Mouse (Mus musculus): ENCODE results near the gene Ncoa5.

Gene Ncoa5

DNA sequence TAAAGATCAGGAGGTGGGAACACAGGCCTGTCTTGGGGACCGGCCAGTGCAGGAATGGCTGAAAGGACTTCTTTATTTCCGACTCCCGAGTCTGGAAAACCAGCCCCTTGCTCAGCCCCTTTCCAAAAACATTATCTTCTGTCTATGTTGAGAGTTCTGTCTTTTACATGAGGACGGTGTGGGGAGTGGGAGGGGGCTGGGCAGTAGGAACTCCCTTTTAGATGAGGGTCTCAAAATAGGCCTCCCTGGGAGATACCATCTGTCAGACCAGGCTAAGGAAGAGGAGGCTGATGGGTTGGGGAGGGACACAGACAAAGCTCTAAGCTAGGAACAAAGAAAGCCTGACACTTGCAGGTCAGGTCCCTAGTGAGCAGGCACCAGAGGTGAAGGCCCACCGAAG is 14.4 kb upstream of the Ncoa5 start:
- no peak for DNase-seq (ENCODE audit: low read depth, low spot score)

DNA sequence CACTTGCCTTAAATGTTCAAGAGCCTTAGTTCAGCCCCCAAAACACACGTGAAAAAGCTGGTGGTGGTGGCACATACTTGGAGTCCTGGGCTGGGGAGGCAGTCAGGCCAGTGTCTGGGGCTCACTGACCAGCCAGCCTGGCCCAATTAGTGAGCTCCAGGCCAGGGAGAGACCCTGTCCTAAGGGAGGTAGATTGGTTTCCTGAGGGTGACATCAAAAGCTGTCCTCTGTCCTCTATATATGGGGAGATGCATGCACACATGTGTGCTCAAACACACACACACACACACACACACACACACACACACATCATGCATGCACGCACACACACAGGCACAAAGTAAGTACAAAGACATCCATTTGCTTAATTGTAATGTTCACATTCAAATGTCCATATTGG is 9.1 kb upstream of the Ncoa5 start:
- no peak for DNase-seq (ENCODE audit: low read depth, low spot score)

DNA sequence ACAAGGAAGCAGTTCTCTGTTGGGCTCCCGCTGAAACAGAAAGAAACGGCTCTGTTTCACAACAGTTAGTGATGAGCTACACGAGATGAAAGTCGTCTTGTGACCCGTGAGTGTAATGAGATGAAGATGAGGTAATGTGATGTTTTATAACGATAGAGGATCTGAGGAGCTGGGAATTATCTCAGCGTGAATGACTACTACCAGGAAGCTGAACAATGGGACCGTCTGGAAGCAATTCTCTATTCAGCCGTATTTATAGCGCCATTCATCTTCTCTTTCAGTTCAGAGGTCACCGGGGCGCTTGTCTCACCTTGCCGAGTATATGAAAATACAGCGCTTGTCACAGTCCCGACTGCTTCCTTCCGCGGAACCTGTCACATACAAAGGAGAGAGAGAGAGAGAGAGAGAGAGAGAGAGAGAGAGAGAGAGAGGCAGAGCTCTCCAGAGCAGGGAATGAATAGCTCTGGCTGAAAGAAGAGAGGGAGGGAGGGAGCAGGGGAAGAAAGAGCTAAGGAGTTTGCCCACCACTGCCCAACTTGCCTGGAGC is 8.5 kb upstream of the Ncoa5 start:
- no peak for DNase-seq (ENCODE audit: low read depth, low spot score)

DNA sequence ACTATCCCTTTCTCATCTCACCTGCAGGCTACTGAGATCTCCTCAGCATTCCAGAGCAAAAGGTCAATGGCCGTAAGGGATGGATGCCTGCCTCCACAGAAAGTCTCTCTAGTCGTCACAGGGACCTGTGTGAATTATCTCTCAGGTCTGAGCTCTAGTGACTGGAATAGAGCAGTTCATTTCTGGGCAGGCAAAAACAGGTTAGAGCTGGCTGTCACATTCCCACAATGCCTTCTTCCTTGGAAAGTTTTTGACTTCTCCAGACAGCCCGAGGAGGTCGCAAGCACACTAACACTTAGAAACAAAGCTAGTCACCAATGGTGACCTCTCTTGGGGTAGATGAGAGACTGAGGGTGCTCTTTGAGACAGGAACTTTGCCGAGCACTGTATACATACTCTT is 7.5 kb upstream of the Ncoa5 start:
- DNase-seq (ENCODE audit: low read depth, low spot score) = peak; percentile 58

DNA sequence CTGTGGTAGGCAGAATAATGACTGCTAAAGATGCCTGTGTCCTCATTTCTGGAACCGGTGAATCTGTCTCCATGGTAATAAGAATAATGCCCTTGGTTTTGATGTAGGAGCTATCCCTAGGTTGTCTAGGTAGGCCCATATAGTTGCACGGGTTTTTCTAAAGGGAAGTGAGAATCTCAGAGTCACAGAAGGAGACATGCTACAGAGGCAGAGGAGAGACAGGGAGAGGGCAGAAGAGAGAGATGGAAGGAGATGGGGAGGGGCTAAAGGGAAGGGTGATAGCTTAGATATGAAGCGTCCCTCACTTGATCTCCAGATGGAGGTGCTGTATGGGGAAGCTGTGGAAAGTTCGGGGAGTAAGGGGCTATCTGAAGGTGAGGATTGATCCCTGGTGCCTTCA is 2.7 kb upstream of the Ncoa5 start:
- no peak for DNase-seq (ENCODE audit: low read depth, low spot score)

DNA sequence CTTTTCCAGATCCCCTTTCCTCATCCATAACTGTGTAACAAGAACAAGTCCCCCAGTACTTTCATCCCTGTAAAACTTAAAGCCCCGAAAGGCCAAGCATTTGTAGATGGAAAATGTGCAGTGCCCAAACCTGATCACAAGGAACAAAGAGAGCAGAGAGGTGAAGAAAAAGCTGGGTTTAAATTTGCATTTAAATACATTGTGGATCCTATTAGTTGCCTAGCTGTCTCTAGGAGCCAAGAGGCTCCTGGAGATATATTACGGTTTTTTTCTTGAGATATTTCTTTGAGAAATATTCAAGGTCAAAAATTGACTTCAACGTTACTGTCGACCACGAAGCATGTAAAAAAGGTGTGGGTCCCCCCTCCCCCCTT is 378 bp upstream of the Ncoa5 start:
- DNase-seq (ENCODE audit: low read depth, low spot score) = no peak

DNA sequence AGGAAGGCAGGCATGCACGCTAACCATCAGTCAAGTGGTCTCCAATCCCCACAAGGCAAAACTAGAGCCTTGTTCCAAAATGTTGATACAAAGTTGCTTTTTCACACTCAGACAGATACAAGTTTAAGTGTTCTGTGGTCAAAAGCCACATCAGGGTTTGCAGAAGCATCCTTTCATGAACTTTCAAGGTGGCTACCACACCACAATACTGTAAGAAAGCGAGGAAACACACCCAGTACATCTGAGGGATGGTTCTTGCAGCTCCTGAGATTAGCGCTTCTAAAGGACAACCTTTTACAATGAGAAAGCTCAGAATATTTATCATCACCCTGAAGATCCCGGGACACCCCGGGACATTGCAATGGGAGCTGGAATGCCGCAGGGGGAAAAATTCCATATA is 1.4 kb downstream of the Ncoa5 start:
- DNase-seq (ENCODE audit: low read depth, low spot score) = no peak

DNA sequence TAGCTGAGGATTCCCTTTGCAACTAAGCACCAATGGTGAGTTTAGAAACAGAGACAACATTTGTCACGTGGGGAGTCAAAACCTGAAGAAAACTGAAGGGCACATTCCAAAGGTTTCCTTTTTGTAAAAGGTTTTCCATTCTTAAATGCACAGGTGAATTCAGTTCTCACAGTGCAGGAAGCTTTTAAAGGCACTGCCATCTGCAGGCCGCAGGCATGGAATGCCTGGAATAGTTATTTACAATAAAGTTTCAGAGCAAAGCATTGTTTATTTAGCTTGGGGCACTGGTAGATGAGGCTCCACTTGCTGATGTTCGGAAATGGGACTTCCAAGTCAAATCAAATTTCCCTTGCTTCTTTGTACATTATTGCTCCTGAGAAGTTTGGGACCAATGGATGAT is 2.1 kb downstream of the Ncoa5 start:
- DNase-seq (ENCODE audit: low read depth, low spot score) = no peak

DNA sequence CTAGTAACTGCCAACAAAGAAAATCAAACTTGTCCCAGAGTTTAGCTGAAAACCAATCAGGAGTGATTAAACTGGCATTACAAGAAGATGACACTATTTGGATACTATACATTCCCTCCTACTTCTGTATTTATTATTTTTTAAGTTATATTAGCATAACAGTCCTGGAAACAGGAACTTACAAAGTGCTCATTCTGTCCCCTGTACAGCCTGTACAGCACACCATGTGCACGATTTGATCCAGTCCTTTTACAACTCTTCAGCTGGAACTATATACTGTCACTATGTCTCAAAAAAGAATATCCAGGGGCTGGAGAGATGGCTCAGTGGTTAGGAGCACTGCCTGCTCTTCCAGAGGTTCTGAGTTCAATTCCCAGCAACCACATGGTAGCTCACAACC is 7.5 kb downstream of the Ncoa5 start:
- DNase-seq (ENCODE audit: low read depth, low spot score) = no peak

DNA sequence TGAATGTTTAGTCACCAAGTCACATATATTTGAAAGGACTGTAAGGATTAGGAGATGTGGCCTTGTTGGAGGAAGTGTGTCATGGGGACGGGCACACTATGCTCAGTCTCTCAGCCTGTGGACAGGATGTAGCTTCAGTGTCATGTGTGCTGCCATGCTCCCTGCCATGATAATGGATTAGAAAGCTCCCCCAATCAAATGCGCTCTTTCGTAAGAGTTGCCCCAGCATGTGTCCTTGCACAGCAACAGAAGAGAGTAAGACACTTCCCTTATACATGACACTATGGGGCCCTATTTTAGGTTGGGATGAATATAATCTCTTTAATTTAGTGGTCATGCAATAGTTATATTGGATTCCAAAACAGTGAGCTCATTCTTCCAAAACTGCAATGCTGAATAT is 14.2 kb downstream of the Ncoa5 start:
- no peak for DNase-seq (ENCODE audit: low read depth, low spot score)

DNA sequence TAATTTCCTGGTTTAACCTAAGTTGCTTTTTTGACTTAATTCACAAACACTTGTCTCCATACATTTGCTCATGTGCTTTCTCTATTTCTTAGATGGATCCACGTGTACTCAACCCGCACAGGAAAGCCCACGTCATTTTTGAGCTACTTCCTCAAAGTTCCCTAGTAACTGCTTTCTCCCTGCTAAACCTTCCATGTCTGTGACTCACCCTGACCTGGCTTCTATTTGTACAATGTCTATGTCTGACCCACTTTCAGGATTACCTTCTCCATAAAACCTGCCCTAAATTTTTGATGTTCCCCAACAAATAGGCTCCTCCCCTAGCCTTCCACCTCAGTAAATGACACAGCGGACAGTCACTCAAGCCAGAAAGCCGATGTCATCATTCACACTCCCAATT is 19.7 kb downstream of the Ncoa5 start:
- no peak for DNase-seq (ENCODE audit: low read depth, low spot score)

DNA sequence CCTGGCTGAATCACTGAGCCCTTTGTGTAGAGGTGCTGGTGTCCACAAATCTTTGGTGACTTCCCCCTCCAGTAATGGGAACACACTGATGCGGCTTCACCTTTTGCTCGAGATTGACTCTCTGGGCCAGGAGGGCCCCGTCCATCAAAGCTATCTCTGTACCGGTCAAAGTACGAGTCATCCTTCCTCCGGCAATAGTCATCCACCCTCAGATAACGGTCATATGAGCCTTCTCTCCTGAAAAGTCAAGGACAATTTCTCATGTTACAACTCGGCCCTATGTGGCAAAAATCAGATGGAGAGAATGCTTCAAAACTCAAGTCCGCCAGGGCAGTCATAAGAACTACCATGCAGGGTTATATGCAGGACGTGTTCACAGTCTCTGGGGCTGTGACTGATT is 24.3 kb downstream of the Ncoa5 start:
- DNase-seq (ENCODE audit: low read depth, low spot score) = no peak

DNA sequence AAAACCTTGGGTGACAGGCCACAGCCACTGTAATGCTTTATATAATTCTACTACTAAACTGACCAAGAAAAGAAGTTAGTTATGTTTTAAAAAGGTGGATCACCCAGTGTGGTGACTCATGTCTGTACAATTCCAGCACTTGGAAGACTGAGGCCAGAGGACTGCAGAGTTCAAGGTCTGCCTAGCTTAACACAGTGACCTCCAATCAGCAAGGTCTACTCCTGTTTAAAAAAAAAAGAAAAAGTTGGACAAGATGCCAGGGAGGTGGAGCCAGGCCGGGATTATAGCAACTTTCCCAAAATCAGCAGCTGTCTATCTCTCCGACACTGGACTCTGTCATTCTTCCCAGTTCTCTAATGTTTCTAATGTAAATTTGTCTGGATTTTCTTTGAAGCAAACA is 25.1 kb downstream of the Ncoa5 start:
- no peak for DNase-seq (ENCODE audit: low read depth, low spot score)

DNA sequence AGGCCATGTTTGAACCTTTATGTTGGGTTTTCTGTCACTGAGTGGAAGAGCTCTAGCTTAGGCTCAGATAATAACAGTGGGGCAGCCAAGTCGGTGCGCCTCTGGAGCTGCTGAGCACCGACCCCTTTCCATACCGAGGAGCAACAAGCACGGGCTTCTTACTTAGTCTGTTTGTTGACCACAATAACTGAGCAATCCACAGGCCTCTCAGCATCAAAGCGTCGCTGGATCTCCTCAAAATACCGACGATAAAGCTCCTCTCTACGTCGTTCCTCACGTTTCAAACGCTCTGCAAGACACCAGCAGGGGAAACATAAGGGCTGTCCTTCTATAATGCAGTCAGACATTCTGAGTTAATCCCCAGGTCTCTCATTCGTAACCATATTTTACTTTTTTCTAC is 25.5 kb downstream of the Ncoa5 start:
- DNase-seq (ENCODE audit: low read depth, low spot score) = no peak

DNA sequence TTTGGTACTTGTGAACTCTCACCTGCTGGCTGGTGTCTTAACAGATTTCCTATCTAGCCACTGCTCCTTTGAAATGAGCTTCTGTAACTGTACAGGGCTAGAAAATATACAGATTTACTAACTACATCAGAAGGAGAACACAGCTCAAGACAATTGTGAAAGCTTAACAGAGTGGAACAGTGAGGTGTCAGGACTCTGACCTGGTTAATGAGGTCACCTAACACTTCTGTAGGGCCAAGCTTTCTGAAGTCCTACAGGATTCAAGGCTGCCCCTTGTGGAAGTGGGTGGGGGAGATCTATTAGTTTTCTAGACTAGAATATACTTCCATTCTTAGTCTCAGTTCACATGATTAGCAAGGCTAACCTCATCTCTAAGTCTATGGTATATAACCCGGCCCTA is 26.7 kb downstream of the Ncoa5 start:
- DNase-seq (ENCODE audit: low read depth, low spot score) = no peak

DNA sequence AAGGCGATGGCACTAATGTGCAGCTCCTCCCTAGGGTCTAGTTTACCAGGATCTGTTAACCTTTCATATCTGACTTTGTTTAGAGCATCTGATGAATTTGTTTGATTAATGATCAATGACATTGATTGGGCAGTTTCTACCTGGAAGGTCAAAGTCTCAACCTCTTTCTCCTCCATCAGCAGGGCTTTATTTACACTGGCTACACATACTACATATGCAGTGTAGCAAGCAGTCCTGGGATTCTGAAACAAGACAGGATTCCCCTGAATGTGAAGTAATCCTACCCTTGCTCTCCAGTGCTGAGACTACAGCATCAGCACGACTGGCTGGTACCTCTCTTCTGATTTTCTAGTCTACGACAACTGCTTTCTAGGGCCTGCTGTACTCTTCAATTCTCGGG is 27.9 kb downstream of the Ncoa5 start:
- no peak for DNase-seq (ENCODE audit: low read depth, low spot score)

DNA sequence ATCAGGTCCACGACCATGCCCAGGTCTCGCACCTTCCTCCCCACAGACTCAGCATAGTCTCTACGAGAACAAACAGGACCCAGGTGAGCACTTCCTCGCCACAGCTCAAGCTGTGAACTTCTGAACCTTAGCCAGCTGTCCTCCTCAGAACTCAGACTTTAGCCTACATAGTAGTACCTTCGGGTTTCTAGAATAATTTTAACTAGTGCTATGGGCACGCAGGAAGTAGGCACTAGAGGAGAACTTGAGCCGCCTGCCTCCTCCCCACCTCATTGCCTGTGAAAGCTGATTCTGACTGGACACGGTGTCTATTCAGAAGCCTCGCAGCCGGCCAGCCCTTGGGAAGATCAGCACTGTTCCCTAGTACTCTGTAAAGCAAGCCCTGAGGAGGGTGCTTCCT is 30.4 kb downstream of the Ncoa5 start:
- DNase-seq (ENCODE audit: low read depth, low spot score) = no peak

DNA sequence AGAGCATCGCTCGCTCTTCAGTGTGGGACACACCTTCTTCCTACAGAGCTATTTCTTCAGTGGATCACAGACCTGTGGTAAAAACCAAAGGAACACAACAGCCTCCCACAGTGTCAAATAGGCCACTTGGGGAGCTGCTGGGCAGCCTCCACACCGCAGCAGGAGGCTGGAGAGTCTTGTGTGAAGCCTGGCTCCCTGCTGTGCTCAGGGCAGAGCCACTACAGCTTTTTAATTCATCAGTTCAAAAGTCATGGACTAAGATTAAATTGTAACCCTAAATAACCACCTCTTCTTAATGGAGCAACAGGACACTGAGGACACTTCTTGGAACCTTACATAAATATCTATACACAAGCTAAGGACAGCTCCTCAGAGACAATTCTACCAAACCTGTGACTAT is 31.6 kb downstream of the Ncoa5 start:
- DNase-seq (ENCODE audit: low read depth, low spot score) = no peak

DNA sequence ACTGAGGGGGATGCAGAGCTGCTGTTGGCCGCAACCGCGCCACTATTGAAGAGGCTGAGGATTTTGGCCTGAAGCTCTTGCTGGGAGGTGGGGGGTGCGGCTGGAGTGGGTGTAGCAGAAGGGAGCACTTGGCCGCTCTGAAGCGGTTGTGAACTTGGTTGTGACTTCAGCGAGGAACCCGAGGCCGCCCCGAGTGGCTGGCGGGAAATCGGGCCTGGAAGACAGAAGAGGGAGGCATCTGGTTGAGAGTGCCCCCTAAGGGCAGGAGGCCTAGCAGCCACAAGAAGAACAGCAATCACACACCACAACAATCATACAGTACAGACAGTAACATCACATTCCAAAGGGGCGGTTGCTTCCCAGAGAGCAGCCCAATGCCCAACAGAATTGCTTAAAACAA is 32.7 kb downstream of the Ncoa5 start:
- peak; percentile 50 for DNase-seq (ENCODE audit: low read depth, low spot score)

DNA sequence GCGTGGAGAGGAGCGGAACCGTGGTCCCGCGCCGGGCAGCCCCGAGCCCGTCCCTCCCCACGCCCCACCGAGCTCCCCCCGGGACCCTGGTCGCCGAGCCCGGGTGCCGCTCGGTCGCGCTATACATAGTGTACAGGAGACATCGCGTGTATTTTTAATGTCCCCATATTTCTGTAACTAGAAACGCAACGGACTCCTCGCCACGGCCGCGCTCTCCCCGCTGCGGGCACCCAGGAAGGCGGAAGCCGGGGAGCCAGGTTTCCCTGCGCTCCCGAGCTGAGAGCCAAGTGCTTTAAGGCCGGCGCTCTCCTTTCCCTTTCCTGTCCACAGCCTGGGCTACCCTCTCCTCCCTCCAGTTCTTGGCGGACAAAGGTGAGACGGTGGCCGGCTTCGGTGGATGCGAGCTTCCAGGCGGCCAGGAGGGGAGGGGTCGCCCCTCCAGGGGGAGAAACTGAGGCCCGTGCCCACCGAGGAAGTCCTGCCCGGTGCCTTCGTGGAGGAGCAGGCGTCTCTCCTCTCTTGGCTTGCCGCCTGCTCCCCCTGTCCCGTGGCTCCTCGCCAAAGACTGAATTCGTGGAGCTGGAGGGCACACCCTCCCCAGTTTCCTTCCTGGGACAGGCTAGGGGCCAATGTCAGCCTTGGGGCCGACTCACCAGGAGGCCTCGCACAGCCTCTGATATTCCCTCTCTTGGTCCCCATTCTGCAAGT is 36.8 kb downstream of the Ncoa5 start:
- no peak for DNase-seq (ENCODE audit: low read depth, low spot score)

DNA sequence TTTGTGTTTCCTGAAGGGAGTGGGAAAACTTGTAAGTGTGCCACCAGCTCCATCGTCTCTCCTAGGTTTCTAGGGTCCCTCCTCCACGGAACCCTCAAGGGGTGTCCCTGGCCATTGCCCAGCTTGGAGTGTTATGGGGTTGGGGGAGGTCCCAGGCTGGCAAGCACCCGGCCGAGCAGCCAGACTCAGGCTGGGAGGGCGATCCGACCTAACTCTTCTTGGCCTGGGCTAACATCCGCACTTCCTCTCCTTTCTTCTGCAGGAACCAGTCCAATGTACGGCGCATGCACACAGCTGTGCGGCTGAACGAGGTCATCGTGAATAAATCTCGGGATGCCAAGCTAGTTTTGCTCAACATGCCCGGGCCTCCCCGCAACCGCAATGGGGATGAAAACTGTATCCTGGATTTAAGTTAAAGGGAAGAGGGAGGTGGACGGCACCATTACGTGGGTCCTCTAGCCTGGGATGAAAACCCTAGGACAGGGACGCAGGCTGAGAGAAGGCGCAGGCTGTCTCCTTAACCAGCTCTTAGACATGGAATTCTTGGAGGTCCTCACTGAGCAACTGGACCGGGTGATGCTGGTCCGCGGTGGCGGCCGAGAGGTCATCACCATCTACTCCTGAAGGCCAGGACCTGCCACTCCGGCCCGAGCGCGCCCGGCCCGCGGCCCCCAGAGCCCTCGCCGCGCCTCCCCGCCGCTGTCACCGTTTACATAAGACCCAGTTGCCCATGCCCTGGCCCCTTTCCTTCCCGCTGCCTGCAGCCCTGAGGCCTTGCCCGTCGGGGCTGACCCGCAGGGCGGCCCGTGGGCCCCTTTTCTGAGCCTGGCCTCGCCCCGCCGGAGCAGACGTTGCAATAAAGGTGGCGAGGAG is 37.6 kb downstream of the Ncoa5 start:
- DNase-seq (ENCODE audit: low read depth, low spot score) = no peak

DNA sequence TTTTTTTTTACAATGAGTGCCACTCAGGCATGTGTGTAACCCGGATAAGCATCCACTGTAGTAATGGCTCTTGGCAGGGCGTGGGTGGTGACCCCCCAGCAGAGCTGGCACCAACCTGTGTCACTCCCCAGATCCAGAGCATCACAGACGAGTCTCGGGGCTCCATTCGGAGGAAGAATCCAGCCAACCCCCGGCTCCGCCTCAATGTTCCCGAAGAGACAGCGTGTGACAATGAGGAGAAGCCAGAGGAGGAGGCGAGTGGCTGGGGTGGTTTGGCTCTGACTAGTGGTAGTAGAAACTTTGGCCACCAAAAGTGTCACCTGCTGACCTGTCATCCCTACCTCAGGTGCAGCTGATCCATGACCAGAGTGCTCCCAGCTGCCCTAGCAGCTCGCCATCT is 38.7 kb downstream of the Ncoa5 start:
- DNase-seq (ENCODE audit: low read depth, low spot score) = no peak
